Mouse (Mus musculus) brain, embryonic 14.5 days (tissue): ENCODE measurements around the gene Lgmn.

Experiments
- CTCF ChIP-seq: fragments of 200-500 bp; IDR thresholded peaks from 2 replicates; pipeline ENCODE4 v1.5.1; 2012; ENCODE audit warnings: inconsistent platforms, mild to moderate bottlenecking, moderate library complexity, borderline replicate concordance; ENCODE audit not compliant: insufficient read depth, insufficient read length; ENCODE audit errors: extremely low read depth
- POLR2A ChIP-seq: fragments of 200-500 bp; IDR thresholded peaks from 2 replicates; pipeline ENCODE4 v1.6.1; 2012; ENCODE audit warnings: mild to moderate bottlenecking, inconsistent platforms, borderline replicate concordance; ENCODE audit not compliant: poor library complexity, insufficient read depth, insufficient read length, severe bottlenecking; ENCODE audit errors: extremely low read depth

DNA sequence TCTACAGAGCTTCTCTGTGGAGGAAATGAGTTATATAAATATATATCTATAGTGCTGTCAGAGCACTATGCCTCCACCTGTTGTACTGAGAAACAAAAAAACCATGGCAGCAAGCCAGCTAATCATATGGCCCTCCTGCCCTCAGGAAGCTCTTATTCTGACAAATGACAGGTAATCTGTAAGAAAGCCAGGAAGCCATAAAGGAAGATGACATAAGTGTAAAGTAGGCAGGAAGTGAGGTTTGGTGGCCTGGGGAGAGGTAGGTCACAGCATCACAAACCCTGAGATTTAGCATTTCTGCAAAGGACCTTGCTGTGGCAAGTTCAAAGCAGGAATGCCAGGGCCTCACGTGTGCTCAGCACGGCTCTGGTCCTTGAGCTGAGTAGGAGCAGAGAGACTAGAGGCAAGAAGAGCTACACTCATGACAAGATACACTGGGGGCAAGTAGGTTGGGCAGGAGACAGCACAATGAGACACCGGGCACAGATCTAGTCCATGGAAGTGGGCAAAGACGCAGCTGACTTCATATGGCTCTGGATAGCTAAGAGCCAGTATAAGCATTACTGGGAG is 68.6 kb downstream of the Lgmn start:
- TF ChIP-seq CTCF (no peak), POLR2A (no peak)
